Mouse (Mus musculus): ENCODE data around the gene Dcst1.

GRCm38 (mm10) chr3:89314791-89315190 is 50.3 kb downstream of the Dcst1 start:
- TF ChIP-seq GATA1 (IDR thresholded peaks at IDR 0.05; ENCODE audit: borderline replicate concordance, low read length) (no peak), FLI1 (IDR thresholded peaks at IDR 0.05; ENCODE audit: low read length) (no peak)
